Mouse (Mus musculus) kidney, postnatal 14 days (tissue): ENCODE measurements at regions not wholly inside any gene's neighbourhood (a gene's known extent, or its start where the extent isn't known, plus 50 kb on each side); places are given as distances from the start of the nearest gene placed in this dataset.
"Not testable (repeated sequence)": the region's sequence is repeated elsewhere in the genome, so short reads cannot be mapped to it uniquely, and the experiment has no call there.

Experiments
- DNase-seq: peaks from one replicate; pipeline ENCODE4 v3.0.0; 2022; ENCODE audit warnings: mixed read lengths

DNA sequence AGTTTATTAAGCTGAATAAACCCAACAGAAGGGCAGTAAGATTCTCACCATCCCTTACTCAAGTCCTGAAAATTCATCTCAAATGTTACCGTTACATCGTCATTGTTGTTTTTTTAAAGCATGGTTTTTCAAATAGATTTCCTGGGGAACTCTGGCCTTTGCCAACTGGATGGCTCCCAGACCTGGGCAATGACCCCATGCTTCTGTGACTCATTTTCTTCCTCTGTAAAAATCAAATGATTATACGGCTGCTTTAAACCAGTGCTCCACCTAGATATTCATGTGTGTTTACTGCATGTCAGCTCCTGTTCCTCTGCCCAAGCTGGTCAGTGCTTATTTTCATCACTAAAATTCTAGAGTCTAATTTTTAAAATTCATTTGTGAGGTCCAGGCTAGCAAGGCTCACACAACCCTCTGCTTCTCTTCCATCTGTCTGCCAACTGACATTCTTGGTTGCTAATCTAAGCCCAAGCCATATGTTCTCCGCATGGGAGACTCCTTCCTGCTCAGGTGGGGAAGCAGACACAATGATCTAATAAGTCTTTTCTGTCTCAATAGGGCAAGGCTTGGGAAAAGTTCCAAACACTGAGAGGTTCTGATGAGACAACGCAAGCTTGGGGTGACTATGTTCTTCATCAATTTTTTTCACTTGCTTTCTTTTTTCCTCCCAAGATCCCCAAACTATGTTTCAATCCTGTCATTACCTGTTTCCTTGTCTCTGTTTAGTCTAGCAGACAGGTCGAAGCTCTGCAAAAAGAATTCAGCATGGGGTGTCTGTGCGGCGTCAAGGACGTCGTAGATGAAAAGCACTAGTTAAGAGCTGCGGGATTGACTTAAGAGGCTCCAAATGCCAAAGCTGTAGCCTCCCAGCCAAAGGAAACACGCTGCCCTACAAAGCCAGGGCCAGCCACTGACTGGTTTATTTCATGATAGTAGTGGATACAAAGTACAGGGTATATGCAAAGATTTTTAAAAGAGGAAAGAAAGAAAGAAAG, 594.7 kb downstream of the Efna5 start:
- DNase-seq: no peak

DNA sequence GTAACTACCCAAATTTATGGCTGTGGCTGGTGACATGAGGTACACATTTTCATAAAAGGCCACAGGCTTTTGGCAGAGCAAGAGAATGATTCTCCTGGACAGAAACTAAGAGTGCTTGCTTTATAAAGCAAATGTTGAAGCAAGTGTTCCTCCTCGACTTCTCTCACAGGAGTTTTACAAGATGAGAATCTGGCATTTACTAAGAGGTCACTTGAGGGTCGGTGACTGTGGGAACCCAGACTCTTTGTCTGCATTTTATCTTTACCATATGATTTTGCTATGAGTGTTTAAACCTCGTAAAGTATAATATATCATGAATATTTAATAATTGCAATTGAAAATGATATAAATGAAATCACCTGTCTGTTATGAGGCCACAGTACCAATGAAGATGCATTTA, 600.9 kb downstream of the Efna5 start:
- no peak for DNase-seq

GRCm38 (mm10) chr17:62271399-62271798, 609.7 kb downstream of the Efna5 start:
- DNase-seq: no peak

- no peak for DNase-seq
Measured at GRCm38 (mm10) chr17:62269279-62269678, 611.8 kb downstream of the Efna5 start.

GRCm38 (mm10) chr17:62253448-62253847, 627.7 kb downstream of the Efna5 start:
- no peak for DNase-seq

DNA sequence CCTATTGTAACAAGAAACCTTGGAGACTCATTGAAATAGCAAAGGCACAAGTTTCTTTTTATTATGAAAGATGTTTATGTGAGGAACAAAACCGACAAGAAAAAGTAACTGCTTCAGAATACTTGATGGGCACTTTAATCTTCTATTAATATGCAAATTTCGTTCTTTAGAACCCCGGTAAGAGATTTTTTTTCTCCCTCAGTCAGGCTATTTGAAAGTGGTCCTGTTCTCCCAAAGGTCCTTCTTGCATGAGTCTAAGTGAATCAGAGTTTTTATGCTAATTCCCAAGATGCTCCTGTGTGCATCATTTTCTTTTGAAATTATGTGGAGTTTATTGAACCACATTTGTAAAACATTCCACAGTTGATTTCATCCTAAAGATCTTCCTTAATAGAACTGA, 633.1 kb downstream of the Efna5 start:
- DNase-seq: no peak

DNA sequence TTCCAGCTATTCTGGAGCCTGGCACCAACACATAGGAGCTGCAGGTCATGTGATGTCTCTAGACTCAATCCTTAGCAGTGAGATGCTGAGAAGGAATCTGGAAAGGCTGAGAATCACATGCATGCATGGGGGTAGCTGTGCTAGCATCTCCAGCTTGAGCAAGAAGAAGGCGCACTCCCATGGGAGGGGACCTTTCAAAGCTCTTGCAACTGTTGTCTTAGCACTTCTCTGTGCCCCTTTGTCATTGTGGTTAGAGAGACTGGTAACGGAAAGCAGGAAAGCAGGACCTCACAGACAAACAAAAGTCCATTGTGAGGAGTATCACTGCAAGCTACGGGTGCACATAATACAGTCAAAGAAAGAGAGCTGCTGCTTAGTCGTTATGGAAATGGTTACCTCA, 634.5 kb downstream of the Efna5 start:
- DNase-seq: no peak

DNA sequence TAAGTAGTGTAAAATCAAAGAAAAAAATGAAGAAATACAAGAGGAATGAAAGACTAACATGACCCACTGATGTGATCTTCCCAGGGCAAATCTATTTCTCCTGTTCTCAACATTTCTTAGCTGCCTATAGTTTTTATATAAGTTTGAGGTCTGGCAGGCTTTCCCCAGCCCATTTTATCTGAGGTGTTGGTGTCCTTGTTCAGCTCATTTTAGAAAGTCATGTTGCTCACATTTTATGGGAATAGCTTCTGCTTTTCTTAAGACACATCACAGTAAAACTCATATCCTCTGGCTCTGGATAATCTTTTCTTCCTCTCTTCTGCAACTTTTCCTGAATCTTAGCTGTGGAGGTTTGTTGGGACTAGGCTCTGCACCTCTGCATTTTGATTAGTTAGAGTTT, 650.2 kb downstream of the Efna5 start:
- DNase-seq: no peak

DNA sequence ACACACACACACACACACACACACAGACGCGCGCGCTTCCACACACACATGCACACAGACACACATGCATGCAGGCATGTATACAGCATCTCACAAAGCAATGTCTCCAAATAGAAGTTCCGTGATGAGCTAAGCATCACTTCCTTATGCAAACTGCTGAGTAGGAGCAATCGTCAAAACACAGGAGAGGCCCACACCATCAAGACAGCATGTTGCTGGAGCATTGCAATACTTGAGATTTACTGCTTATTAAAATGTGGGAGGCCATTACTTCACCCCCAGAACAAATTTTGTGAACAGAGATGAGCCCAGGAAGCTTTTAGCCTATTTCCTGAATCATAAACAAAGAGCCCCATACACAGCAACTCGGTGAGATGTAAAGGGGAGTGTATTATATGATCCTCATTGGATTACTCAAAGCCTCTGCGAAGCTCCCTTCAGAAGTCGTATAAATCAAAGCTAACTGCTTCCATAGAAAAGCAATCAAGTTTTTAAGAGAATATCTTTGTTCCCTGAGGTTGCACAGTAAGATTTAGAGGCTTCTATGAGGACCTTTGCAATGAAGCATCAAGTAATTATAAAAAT, 670.6 kb downstream of the Efna5 start:
- DNase-seq: no peak

DNA sequence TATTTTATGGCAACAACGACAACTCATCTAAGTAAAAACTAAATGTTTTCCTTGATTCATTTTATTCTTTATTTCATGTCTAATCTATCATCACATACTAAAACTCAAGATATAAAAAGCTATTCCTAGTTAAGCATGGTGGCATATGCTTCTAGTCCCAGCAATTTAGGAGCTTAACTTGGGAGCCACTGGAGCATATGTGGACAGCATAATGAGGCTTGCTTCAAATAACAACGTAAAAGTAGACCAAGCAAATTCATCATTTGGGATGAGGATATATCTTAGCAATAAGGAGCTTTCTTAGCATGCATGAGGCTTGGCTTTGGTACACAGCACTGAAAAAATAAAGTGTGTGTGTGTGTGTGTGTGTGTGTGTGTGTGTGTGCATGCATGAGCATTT, 678.5 kb downstream of the Efna5 start:
- DNase-seq: no peak

DNA sequence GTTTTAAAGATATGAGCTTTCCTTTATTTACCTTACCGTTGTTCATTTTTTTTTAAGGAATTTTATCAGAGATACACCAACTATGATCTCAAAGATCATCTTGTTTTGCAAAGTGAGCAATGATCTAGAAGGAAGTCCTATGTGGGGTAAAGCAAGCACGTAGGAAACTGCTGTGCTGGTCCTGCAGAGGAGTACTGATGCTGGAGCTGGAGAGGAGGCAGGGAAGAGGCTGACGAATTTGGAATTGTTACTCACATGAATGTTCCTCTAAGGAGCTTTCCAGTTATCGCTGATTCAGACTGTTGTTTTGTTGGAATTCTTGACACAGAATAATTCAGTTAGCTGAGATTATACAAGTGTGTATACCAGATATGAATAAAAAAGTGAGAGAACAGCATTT, 680.6 kb downstream of the Efna5 start:
- no peak for DNase-seq

GRCm38 (mm10) chr17:62199559-62199958, 681.6 kb downstream of the Efna5 start:
- DNase-seq: no peak

- no peak for DNase-seq
Measured at GRCm38 (mm10) chr17:62178612-62179210, 702.4 kb downstream of the Efna5 start.

- no peak for DNase-seq
Measured at GRCm38 (mm10) chr17:62176336-62176735, 704.8 kb downstream of the Efna5 start.

DNA sequence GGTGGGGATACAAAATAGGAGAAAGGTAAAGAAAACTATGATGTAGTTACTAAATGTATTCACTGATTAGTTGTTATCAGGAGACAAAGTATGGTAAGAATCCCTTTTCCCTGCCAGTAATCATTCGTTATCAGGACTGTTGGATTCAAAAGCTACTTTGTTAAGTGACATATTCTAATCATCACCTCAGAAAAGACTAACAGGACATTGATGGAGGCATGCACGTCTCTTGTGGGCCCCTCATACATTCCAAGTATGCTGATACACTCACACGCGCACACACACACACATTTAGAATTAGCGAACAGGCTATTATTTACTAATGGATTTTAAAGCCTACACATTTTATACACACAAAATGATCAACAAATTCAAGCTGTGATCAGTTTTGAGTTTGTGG, 708.8 kb downstream of the Efna5 start:
- DNase-seq: no peak

DNA sequence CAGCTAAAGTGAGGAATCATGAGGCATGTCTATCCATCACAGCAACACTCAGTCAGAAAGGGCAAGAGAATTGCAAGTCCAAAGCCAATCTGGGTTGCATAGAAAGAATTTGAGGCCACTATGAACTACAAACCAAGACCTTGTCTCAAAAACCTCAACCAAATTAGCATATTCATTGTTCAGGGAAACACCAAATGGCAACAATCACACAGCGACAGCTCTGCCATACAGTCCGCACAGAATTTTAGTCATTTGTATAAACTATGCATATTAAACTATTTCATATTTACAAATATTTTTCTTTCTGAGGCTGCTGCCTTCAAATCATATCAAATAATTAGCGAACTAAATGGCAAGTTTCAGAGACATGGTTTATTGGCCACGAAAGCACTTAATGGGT, 709.6 kb downstream of the Efna5 start:
- DNase-seq: no peak

DNA sequence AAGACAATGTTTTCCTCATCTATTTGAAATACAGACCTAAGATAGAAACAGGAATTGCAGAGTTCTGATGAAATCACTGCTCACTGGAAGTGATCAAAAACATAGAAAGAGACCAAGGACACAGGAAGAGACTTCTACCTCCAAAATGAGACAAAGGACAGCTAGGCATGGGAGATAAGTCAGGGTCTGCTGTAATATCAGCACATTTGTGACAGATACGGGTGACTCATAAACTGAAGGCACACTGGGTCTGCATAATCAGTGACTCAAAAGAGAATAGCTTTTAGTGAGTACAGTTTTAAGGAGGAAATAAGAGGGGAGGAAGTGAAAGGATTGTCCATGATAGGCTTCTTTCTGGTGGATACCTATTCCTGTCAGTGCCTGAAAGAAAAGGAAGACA, 719.7 kb downstream of the Efna5 start:
- no peak for DNase-seq

- DNase-seq: no peak
Measured at GRCm38 (mm10) chr17:62160301-62160700, 720.8 kb downstream of the Efna5 start.

DNA sequence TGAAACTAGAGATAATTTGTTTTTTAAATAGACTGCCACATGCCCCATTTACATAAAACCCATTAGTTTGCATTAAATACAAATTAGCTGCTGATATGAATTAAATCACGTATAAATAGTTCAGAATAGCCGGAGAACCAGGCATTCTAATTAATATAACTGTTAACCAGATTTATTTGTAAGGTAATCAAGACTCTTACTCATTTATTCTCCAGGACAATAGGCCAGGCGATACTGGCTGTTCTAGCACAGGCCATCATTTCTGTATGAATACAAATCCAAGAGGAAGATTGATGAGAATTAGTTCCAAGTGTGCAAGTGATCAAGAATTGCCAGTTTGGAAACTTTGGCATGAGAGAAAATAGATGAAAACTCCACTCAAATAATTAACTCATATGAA, 746.1 kb downstream of the Efna5 start:
- no peak for DNase-seq

- not testable (repeated sequence) for DNase-seq
Measured at GRCm38 (mm10) chr17:62111703-62112102, 769.4 kb downstream of the Efna5 start.

GRCm38 (mm10) chr17:62109052-62109451, 772.1 kb downstream of the Efna5 start:
- DNase-seq: no peak

DNA sequence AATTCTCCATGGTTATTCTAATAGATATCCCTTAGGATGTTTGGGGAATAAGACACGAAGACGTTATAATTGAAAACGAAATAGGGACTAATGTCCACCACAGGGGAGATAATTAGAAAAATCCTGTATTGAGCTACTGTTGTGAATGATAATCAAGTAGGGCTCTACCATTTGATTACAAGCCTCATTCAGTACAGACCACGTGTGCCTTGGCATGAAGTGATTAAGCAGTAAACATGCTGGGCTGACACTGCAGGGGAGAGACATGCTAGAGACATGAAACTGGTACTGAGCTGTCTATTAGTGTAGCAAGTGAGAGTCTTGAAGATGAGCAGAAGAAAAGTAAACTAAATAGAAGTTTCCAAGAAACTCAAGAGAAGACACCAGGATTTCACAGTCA, 797.8 kb downstream of the Efna5 start:
- DNase-seq: no peak

DNA sequence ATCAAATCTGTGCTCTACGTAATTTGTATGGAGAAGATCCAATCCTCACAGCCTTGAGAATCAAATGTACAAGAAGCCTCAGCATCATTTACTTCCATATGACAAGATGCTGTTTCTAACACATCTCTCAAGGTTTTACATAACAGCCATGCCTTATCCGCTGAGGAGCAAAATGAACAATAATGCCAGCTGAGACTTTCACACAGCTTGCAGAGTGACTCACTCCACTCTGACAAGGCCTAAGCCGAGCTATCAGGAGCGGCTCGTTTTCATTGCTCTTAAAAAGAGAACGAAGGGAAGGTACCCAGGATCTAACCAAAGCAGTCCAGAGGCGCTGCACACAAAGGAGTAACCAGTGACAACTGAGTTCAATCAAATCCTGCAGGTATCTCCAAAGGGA, 803.5 kb downstream of the Efna5 start:
- DNase-seq: no peak

DNA sequence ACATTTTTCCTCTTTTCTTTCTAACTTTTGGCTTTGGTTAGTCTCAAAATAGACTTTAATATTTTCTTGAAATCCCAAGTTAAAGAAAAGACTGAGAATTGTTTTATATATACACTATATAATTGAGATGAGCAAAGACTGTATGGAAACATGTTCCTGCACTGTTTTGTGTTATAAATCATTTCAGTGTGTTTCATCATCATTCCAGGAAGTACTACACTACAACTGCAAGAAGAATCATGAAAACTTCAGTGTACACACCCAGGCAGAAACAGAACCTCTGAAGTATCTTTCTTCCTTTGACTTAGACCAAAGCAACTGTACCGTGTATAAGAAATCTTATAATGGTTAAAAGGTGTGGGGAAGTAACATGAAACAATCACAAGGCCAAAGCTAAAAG, 816.2 kb downstream of the Efna5 start:
- DNase-seq: no peak
